Mouse (Mus musculus) liver, embryonic 14.5 days (tissue): ENCODE data around the gene Heatr4. TPM values are rescaled to one million over a fixed set of nuclear protein-coding genes. Genes with fewer than 3 reads are reported as not detected.

Source experiments
- ATAC-seq: fragments of 200-750 bp; cut with Nextera tagmentation; 2 replicates; pipeline ENCODE4 v1.8.0; 2017; ENCODE audit warnings: moderate number of reproducible peaks, mild to moderate bottlenecking, moderate library complexity; ENCODE audit not compliant: insufficient read depth
- DNase-seq, 3 experiments: peaks; one replicate each; pipeline ENCODE4 v3.0.0-alpha.2; 2012 to 2013; ENCODE audit warnings: low read depth in 3 of 3, low spot score in 3 of 3
- H3K27ac ChIP-seq: fragments of 300-500 bp; sonication (generic); 2 replicates; pipeline ENCODE4 v1.5.1; 2014; ENCODE audit warnings: moderate library complexity, mild to moderate bottlenecking, control low read depth, inconsistent platforms
- H3K27me3 ChIP-seq: fragments of 300-500 bp; sonication (generic); 2 replicates; pipeline ENCODE4 v1.6.1; 2014; ENCODE audit warnings: mild to moderate bottlenecking, low read length, moderate library complexity; ENCODE audit not compliant: control insufficient read depth, insufficient read depth
- H3K36me3 ChIP-seq: fragments of 300-500 bp; sonication (generic); replicated peaks from 2 replicates; pipeline ENCODE4 v1.6.1; 2014; ENCODE audit warnings: low read depth; ENCODE audit not compliant: control insufficient read depth, insufficient read depth
- H3K4me1 ChIP-seq, 2 experiments: fragments of 200-500 bp in 1 of 2; fragments of 300-500 bp in 1 of 2; sonication (generic) in 1 of 2; replicated peaks; 2 replicates each; pipeline ENCODE4 v1.6.1; 2012 to 2014; ENCODE audit warnings: antibody characterized with exemption in 1 of 2, inconsistent platforms in 1 of 2, low read length in 1 of 2; ENCODE audit not compliant: control insufficient read depth in 2 of 2, insufficient read depth in 2 of 2
- H3K4me2 ChIP-seq: fragments of 300-500 bp; sonication (generic); 2 replicates; pipeline ENCODE4 v1.6.1; 2014; ENCODE audit warnings: low read depth, mild to moderate bottlenecking, control low read depth, moderate library complexity
- H3K4me3 ChIP-seq, 2 experiments: fragments of 200-500 bp in 1 of 2; fragments of 300-500 bp in 1 of 2; sonication (generic) in 1 of 2; 2 replicates each; pipeline ENCODE4 v1.5.1; 2012 to 2014; ENCODE audit warnings: low read depth in 2 of 2, low read length in 2 of 2, mild to moderate bottlenecking in 2 of 2, control low read depth in 1 of 2, inconsistent platforms in 1 of 2, moderate library complexity in 1 of 2; ENCODE audit not compliant: insufficient read depth in 1 of 2
- H3K9ac ChIP-seq: fragments of 300-500 bp; sonication (generic); replicated peaks from 2 replicates; pipeline ENCODE4 v1.6.1; 2014; ENCODE audit warnings: mild to moderate bottlenecking, control low read depth, moderate library complexity
- H3K9me3 ChIP-seq: fragments of 300-500 bp; sonication (generic); 2 replicates; pipeline ENCODE4 v1.6.1; 2016; ENCODE audit warnings: low read length, mixed read lengths; ENCODE audit not compliant: control insufficient read depth
- CTCF ChIP-seq: IDR thresholded peaks from 2 replicates; pipeline ENCODE4 v1.5.1; 2016; ENCODE audit warnings: antibody characterized with exemption, low read depth, control low read depth
- EP300 ChIP-seq: IDR thresholded peaks from 2 replicates; pipeline ENCODE4 v1.6.1; 2016; ENCODE audit warnings: antibody characterized with exemption, low read depth
- WGBS: fragments of 180-500 bp; shearing (Covaris S2); extraction: QIAGEN DNeasy Blood & Tissue Kit; methylation state at CpG from one replicate; pipeline ENCODE4 v1.1.7; 2014; ENCODE audit not compliant: insufficient replicate concordance; 5-methylcytosine and 5-hydroxymethylcytosine counted together
- polyA plus RNA-seq, 2 experiments: library from polyadenylated mRNA; depleted of rRNA in 1 of 2; stranded (reverse) in 1 of 2; unstranded in 1 of 2; fragments of >200 nt; fragmentation: Nextera tagmentation in 1 of 2; extraction: Ambion mirVana in 1 of 2; gene quantifications; 2 replicates each; pipeline versions ENCODE4 v1.2.1 to v1.2.3; 2012 to 2014

Gene Heatr4
- polyA plus RNA-seq, 2 experiments = not detected

DNA sequence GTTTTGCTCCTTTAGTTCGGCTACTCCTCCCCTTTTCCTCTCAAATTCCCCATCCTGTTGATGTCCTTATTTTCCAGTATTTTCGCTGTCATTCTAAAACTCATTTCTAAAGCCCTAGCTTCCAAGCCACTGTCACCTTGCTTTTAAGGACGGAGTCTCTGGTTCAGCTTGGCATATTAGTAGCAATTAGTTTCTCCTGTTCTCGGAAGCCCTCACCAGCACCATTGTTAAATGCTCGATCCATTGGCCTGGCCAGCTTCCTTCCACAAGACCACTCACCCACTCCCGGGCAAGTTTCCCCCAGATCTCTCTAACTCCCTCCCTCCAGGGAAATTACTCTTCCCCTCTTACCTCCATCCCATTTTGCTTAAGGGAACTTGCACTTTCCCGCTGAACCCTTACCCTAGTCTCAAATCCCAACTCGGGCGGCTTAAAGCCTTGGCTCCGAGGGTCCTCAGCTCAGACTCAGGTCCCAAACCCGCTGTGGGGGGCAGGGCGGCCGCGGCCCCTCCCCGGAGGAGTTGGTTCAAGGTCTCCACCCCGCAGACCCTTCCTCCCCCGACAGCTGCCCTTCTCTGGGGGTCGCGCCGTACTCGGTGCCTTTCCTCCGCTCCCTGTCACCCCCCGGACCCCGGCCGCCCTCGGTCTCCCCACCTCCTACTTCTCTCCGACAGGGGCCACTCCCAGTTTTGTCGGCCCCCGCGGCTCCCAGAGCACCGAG is 63.8 kb downstream of the Heatr4 start:
- Histone ChIP-seq H3K36me3 (no peaks in the 10 kb centered on the region), H3K9me3 (no peaks in the 10 kb centered on the region), H3K27ac (no peak overlapping the region), H3K9ac (peak overlapping the region; percentile 74), H3K4me3 (peak overlapping the region; percentile 77 to 89), H3K4me1 (peaks cover 2 to 14% of the 10 kb centered on the region in 2 experiments; a peak in 3 of 4 replicates), H3K4me2 (peak overlapping the region; percentile 91), H3K27me3 (no peaks in the 10 kb centered on the region)
- WGBS = 4% methylated on average over 31 of the region's 31 CpGs
- DNase-seq (no peak), ATAC-seq (no peak)
- no peak for TF ChIP-seq CTCF
- no peak for TF ChIP-seq EP300

DNA sequence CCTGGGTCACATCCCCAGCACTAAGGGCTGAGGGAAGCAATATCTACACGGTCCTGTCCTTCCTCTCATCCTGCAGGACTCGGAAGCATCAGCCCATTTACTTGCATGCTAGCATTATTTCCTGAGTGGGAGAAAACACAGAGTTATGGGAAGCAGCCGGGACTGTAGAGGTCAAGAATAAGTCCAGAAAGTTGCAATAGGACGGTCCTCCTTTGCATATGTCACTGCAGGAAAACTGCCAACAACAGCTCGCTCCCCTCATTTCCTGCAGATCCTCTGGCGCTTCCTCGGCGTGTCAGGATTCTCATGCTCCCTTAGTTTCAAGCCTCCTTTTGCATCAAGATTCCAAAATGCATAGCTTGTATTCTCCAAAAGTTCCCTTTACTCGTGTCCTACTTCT is 67.8 kb downstream of the Heatr4 start:
- Histone ChIP-seq H3K4me1 (peaks cover 2 to 8% of the 10 kb centered on the region in 2 experiments; a peak in 2 of 4 replicates), H3K4me3 (no peak overlapping the region), H3K27ac (no peak overlapping the region), H3K27me3 (no peaks in the 10 kb centered on the region), H3K4me2 (no peak overlapping the region), H3K9me3 (no peaks in the 10 kb centered on the region), H3K36me3 (no peaks in the 10 kb centered on the region), H3K9ac (no peak overlapping the region)
- TF ChIP-seq EP300 (no peak), CTCF (no peak)
- 59% methylated on average over 9 of the region's 9 CpGs for WGBS
- ATAC-seq (no peak), DNase-seq (no peak)

DNA sequence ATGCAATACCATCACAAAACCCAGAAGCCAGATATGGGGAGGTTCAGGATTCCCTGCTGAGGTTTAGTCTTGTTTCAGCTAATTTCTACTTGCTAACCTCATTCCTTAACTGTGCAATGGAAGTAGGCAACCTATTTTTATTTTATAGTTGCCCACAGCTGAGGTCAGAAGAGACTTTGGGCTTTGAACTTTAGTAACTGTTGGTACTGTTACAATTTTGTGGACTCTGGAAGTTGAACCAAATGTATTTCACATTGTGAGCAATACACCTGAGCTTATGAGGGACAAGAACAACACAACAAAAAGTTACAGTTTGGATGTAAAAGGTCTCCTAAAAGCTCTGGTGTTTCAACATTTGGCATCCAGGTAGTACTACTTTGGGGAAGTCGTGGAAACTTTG is 69.9 kb downstream of the Heatr4 start:
- no peak overlapping the region for H3K27ac ChIP-seq
- ATAC-seq (no peak), DNase-seq (no peak)
- H3K9me3 ChIP-seq = no peaks in the 10 kb centered on the region
- H3K27me3 ChIP-seq = no peaks in the 10 kb centered on the region
- no peak overlapping the region for H3K9ac ChIP-seq
- H3K36me3 ChIP-seq = no peaks in the 10 kb centered on the region
- TF ChIP-seq CTCF (no peak), EP300 (no peak)
- no peak overlapping the region for H3K4me3 ChIP-seq
- peaks cover 8 to 12% of the 10 kb centered on the region in 2 experiments; a peak in 2 of 4 replicates for H3K4me1 ChIP-seq
- WGBS = 31% methylated on average over 1 of the region's 1 CpGs
- H3K4me2 ChIP-seq = no peak overlapping the region

DNA sequence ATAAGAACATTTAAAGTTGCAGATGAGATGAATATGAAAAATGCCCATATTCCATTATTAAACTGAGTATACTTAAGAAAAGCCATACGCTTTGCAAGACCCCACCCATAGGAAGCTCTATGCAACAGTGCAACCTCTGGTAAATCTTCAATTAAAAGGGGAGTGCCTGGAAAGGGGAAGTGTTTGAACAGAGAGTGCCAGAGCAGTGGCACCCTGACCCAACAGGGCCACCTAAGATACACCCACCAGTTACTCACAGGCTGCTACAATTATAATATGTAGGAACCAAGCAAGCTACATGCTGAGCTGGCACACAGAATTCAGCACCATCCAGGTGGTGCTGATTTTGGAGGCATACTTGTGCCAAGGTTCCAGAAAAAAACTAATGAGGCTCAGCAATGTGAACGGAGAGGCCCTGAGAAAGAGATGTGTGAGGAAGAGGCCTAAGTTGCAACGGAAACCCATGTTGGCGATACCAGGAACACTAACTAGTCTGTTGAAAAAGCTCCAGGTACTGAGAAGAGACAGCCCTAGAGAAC is 70.4 kb downstream of the Heatr4 start:
- H3K4me1 ChIP-seq = peaks cover 8 to 12% of the 10 kb centered on the region in 2 experiments; a peak in 2 of 4 replicates
- WGBS = 73% methylated on average over 4 of the region's 4 CpGs
- no peak overlapping the region for H3K27ac ChIP-seq
- TF ChIP-seq CTCF (no peak), EP300 (no peak)
- DNase-seq (no peak), ATAC-seq (no peak)
- no peaks in the 10 kb centered on the region for H3K9me3 ChIP-seq
- no peak overlapping the region for H3K9ac ChIP-seq
- no peaks in the 10 kb centered on the region for H3K36me3 ChIP-seq
- H3K27me3 ChIP-seq = no peaks in the 10 kb centered on the region
- no peak overlapping the region for H3K4me3 ChIP-seq
- no peak overlapping the region for H3K4me2 ChIP-seq

DNA sequence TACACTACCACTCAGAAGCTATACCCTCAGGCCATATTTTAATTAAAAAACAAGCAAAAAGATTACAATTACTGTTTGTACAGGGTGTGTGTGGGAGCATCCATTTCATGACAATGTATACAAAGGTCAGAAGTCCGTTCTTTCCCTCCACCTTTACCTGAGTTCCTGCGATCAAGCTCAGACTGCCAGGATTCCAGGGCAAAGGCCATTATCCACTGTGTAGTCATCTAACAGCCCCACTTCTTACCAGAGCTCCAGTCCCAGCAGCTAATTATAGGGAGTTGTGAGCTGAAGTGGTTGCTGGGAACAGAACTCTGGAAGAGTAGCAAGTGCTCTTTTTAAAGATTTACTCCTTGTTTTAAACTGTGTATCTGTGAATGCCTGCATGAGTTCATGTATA is 74.2 kb downstream of the Heatr4 start:
- H3K4me3 ChIP-seq = no peak overlapping the region
- H3K27ac ChIP-seq = 0 out of 2 replicates have a peak overlapping the region, but pooled peaks have one; percentile 10
- TF ChIP-seq CTCF (no peak), EP300 (no peak)
- H3K9me3 ChIP-seq = no peaks in the 10 kb centered on the region
- DNase-seq = no peak
- peaks cover 8 to 12% of the 10 kb centered on the region in 2 experiments; a peak in 2 of 4 replicates for H3K4me1 ChIP-seq
- 0 out of 2 replicates have a peak, but pooled peaks have one; percentile 8 for ATAC-seq
- H3K9ac ChIP-seq = no peak overlapping the region
- WGBS = 70% methylated on average over 2 of the region's 2 CpGs
- no peak overlapping the region; the same call in 1 of the 2 replicates for H3K4me2 ChIP-seq
- no peaks in the 10 kb centered on the region for H3K36me3 ChIP-seq
- H3K27me3 ChIP-seq = no peaks in the 10 kb centered on the region

Other genes with a start within 250 kb of the Heatr4 start
- gene Papln, start 221.2 kb downstream of the Heatr4 start, polyA plus RNA-seq (2012; rRNA removed) = 1.2 and 1.7 TPM in 2 replicates
- 0.27 and 0.81 TPM in 2 replicates for gene Papln, start 221.2 kb downstream of the Heatr4 start, polyA plus RNA-seq (2014; fragmentation: Nextera tagmentation; extraction: Ambion mirVana)
- 13.1 and 14.0 TPM in 2 replicates for gene Numb, start 62.9 kb downstream of the Heatr4 start, polyA plus RNA-seq (2012; rRNA removed)
- gene Numb, start 62.9 kb downstream of the Heatr4 start, polyA plus RNA-seq (2014; fragmentation: Nextera tagmentation; extraction: Ambion mirVana) = 9.7 and 11.3 TPM in 2 replicates
- 7.8 and 8.1 TPM in 2 replicates for gene Riox1, start 34.2 kb downstream of the Heatr4 start, polyA plus RNA-seq (2012; rRNA removed)
- gene Riox1, start 34.2 kb downstream of the Heatr4 start, polyA plus RNA-seq (2014; fragmentation: Nextera tagmentation; extraction: Ambion mirVana) = 6.8 and 7.3 TPM in 2 replicates
- 2.7 and 2.9 TPM in 2 replicates for gene Acot2, start 3.0 kb upstream of the Heatr4 start, polyA plus RNA-seq (2012; rRNA removed)
- gene Acot2, start 3.0 kb upstream of the Heatr4 start, polyA plus RNA-seq (2014; fragmentation: Nextera tagmentation; extraction: Ambion mirVana) = 5.5 and 6.0 TPM in 2 replicates
- gene Acot1, start 24.6 kb upstream of the Heatr4 start, polyA plus RNA-seq (2012; rRNA removed) = 12.8 and 14.7 TPM in 2 replicates
- gene Acot1, start 24.6 kb upstream of the Heatr4 start, polyA plus RNA-seq (2014; fragmentation: Nextera tagmentation; extraction: Ambion mirVana) = 28.3 and 35.7 TPM in 2 replicates
- gene Acot4, start 53.5 kb upstream of the Heatr4 start, polyA plus RNA-seq (2012; rRNA removed) = 4.8 and 5.0 TPM in 2 replicates
- gene Acot4, start 53.5 kb upstream of the Heatr4 start, polyA plus RNA-seq (2014; fragmentation: Nextera tagmentation; extraction: Ambion mirVana) = 7.9 and 8.4 TPM in 2 replicates
- not detected in 2 replicates for gene Gm49366, start 54.1 kb upstream of the Heatr4 start, polyA plus RNA-seq (2012; rRNA removed)
- not detected in 2 replicates for gene Gm49366, start 54.1 kb upstream of the Heatr4 start, polyA plus RNA-seq (2014; fragmentation: Nextera tagmentation; extraction: Ambion mirVana)
- 2.0 and 2.6 TPM in 2 replicates for gene Acot3, start 67.3 kb upstream of the Heatr4 start, polyA plus RNA-seq (2012; rRNA removed)
- gene Acot3, start 67.3 kb upstream of the Heatr4 start, polyA plus RNA-seq (2014; fragmentation: Nextera tagmentation; extraction: Ambion mirVana) = 3.7 and 4.4 TPM in 2 replicates
- gene Acot5, start 84.5 kb upstream of the Heatr4 start, polyA plus RNA-seq (2012; rRNA removed) = not detected in 2 replicates
- gene Acot5, start 84.5 kb upstream of the Heatr4 start, polyA plus RNA-seq (2014; fragmentation: Nextera tagmentation; extraction: Ambion mirVana) = not detected in 2 replicates
- 0.87 and 1.0 TPM in 2 replicates for gene Acot6, start 115.8 kb upstream of the Heatr4 start, polyA plus RNA-seq (2012; rRNA removed)
- 0.48 and 0.77 TPM in 2 replicates for gene Acot6, start 115.8 kb upstream of the Heatr4 start, polyA plus RNA-seq (2014; fragmentation: Nextera tagmentation; extraction: Ambion mirVana)
- gene Dnal1, start 129.5 kb upstream of the Heatr4 start, polyA plus RNA-seq (2012; rRNA removed) = 0.39 and 0.44 TPM in 2 replicates
- gene Dnal1, start 129.5 kb upstream of the Heatr4 start, polyA plus RNA-seq (2014; fragmentation: Nextera tagmentation; extraction: Ambion mirVana) = 0.04 and 0.15 TPM in 2 replicates
- gene Pnma1, start 163.6 kb upstream of the Heatr4 start, polyA plus RNA-seq (2012; rRNA removed) = 0.09 and 0.10 TPM in 2 replicates
- 0.05 and 0.11 TPM in 2 replicates for gene Pnma1, start 163.6 kb upstream of the Heatr4 start, polyA plus RNA-seq (2014; fragmentation: Nextera tagmentation; extraction: Ambion mirVana)
- 3.9 and 4.3 TPM in 2 replicates for gene Elmsan1, start 234.0 kb upstream of the Heatr4 start, polyA plus RNA-seq (2012; rRNA removed)
- 4.5 and 5.1 TPM in 2 replicates for gene Elmsan1, start 234.0 kb upstream of the Heatr4 start, polyA plus RNA-seq (2014; fragmentation: Nextera tagmentation; extraction: Ambion mirVana)